12 mouse cellular contexts compared by ENCODE assay signal in the genomic region with DNA sequence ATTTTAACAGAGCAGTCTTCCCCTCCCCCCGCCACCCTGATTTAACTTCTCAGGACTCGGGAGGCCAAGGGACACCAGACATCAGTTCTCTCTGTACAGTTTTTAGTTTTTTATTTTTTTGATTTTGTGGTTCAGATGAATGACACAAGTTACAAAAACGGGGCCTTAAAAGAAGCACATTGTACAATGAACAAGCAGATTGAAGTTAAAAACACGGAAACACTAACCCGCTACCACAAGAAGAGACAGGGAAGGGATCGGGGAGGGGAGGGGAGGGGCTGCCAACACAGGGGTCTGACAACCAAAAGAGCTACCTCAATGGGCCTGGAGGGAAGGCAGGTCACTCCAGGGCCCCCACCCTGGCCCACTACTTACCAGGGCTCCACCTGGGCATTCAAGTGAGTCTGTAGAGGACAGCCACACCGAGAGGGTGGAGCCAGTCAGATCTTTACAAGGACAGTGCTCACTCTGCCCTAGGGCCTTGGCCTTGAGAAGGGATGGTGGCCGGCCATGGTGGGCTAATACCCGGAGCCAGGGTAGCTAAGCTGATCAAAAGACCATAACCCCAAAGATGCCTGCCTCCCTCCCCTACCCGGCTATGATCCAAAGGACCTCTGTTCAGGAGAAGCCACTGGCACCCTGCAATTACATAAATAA. TPM values are rescaled to one million over a fixed set of nuclear protein-coding genes. Genes with fewer than 3 reads are reported as not detected.
DNase-seq lines count a peak whose midpoint lies in the region; ATAC-seq and TF ChIP-seq lines count a peak whose summit lies in the region.
"Had no signal": no experiment of that assay in that cellular context is flagged by ENCODE, and none has a peak within 500 bp of the region (broad histone marks: within the 10 kb centered on the region; RNA-seq: fewer than 3 reads in every experiment).

No protein-coding gene starts in this region.

- no peak overlapping the region for H3K9ac ChIP-seq in kidney, postnatal 0 days (ENCODE audit: low read depth, low read length)
- H3K9ac ChIP-seq in ES-Bruce4 (ENCODE audit: low read depth, poor library complexity, severe bottlenecking) = no peak overlapping the region
- no peak overlapping the region for H3K9ac ChIP-seq in hindbrain, postnatal 0 days (replicated peaks; ENCODE audit: low read length)
- H3K9ac ChIP-seq in heart, adult 2 months (ENCODE audit: low read depth, low read length) = no peak overlapping the region
- H3K9ac ChIP-seq: heart, embryonic 12.5 days; intestine, embryonic 15.5 days had no signal

- no peaks in the 10 kb centered on the region for H3K4me1 ChIP-seq in kidney, postnatal 0 days (replicated peaks; ENCODE audit: insufficient read depth, low read length)
- H3K4me1 ChIP-seq in ES-Bruce4 (ENCODE audit: control insufficient read depth, insufficient read depth, low read length) = peaks cover 4% of the 10 kb centered on the region
- no peaks in the 10 kb centered on the region for H3K4me1 ChIP-seq in hindbrain, postnatal 0 days (ENCODE audit: insufficient read depth, low read length)
- H3K4me1 ChIP-seq in heart, adult 2 months (ENCODE audit: control insufficient read depth, insufficient read depth, low read length) = peaks cover 1% of the 10 kb centered on the region

- H3K4me3 ChIP-seq in kidney, postnatal 0 days (replicated peaks; ENCODE audit: low read depth, low read length) = no peak overlapping the region
- H3K4me3 ChIP-seq in ES-Bruce4 (ENCODE audit: low read depth, low read length) = no peak overlapping the region
- H3K4me3 ChIP-seq in hindbrain, postnatal 0 days (ENCODE audit: low read length) = no peak overlapping the region
- no peak overlapping the region for H3K4me3 ChIP-seq in heart, adult 2 months
- H3K4me3 ChIP-seq: heart, embryonic 12.5 days; intestine, embryonic 15.5 days had no signal

- no peak for TF ChIP-seq EP300 in ES-Bruce4 (IDR thresholded peaks at IDR 0.05; ENCODE audit: insufficient read depth, low read depth, low read length)
- TF ChIP-seq EP300 in heart, adult 2 months (IDR thresholded peaks at IDR 0.05; ENCODE audit: insufficient read depth, low read depth, low read length) = no peak

- WGBS in kidney, postnatal 0 days = 60% methylated on average over 10 of the region's 10 CpGs
- 56% methylated on average over 10 of the region's 10 CpGs for WGBS in hindbrain, postnatal 0 days
- WGBS in heart, adult 2 months = 72% methylated on average over 10 of the region's 10 CpGs

- no peak for TF ChIP-seq POLR2A in ES-Bruce4 (IDR thresholded peaks at IDR 0.05; ENCODE audit: insufficient read depth, low read length)
- no peak for TF ChIP-seq POLR2A in heart, adult 2 months (IDR thresholded peaks at IDR 0.05; ENCODE audit: insufficient read depth, low read depth, low read length)

- H3K36me3 ChIP-seq in kidney, postnatal 0 days (ENCODE audit: insufficient read depth, low read length) = peaks cover 21% of the 10 kb centered on the region; the same call in 1 of the 2 replicates
- peaks cover 11% of the 10 kb centered on the region for H3K36me3 ChIP-seq in ES-Bruce4 (ENCODE audit: control insufficient read depth, insufficient read depth, low read length, poor library complexity, severe bottlenecking)
- H3K36me3 ChIP-seq in hindbrain, postnatal 0 days (ENCODE audit: insufficient read depth, low read length) = peaks cover 13% of the 10 kb centered on the region
- peaks cover 10% of the 10 kb centered on the region for H3K36me3 ChIP-seq in heart, adult 2 months (ENCODE audit: control insufficient read depth, insufficient read depth, low read length)

- no peaks in the 10 kb centered on the region for H3K79me2 ChIP-seq in heart, adult 2 months (replicated peaks; ENCODE audit: control insufficient read depth, insufficient read depth, low read length)

- no peaks in the 10 kb centered on the region for H3K27me3 ChIP-seq in kidney, postnatal 0 days (ENCODE audit: insufficient read depth, low read length)
- no peaks in the 10 kb centered on the region for H3K27me3 ChIP-seq in ES-Bruce4 (ENCODE audit: control insufficient read depth, insufficient read depth, low read length, poor library complexity, severe bottlenecking)
- H3K27me3 ChIP-seq in hindbrain, postnatal 0 days (ENCODE audit: insufficient read depth, low read length) = no peaks in the 10 kb centered on the region
- H3K27me3 ChIP-seq in heart, adult 2 months (ENCODE audit: control insufficient read depth, insufficient read depth, low read length) = no peaks in the 10 kb centered on the region
- H3K27me3 ChIP-seq: intestine, embryonic 15.5 days had no signal

- intact Hi-C loops in heart, adult 2 months (cut with DNase I) = no loop called here

- TF ChIP-seq CTCF in kidney, postnatal 0 days (IDR thresholded peaks at IDR 0.05; ENCODE audit: low read depth) = no peak
- no peak for TF ChIP-seq CTCF in ES-Bruce4 (IDR thresholded peaks at IDR 0.05; ENCODE audit: low read depth, low read length)
- no peak for TF ChIP-seq CTCF in hindbrain, postnatal 0 days (IDR thresholded peaks at IDR 0.05; ENCODE audit: low read depth)
- TF ChIP-seq CTCF in heart, adult 2 months (IDR thresholded peaks at IDR 0.05) = no peak

- H3K9me3 ChIP-seq in kidney, postnatal 0 days (replicated peaks; ENCODE audit: low read length) = no peaks in the 10 kb centered on the region
- H3K9me3 ChIP-seq in ES-Bruce4 (replicated peaks; ENCODE audit: control insufficient read depth, insufficient read depth, low read length, poor library complexity, severe bottlenecking) = no peaks in the 10 kb centered on the region
- no peaks in the 10 kb centered on the region for H3K9me3 ChIP-seq in hindbrain, postnatal 0 days (ENCODE audit: low read length)
- H3K9me3 ChIP-seq: G1E; heart, embryonic 12.5 days; intestine, embryonic 15.5 days had no signal

- no peak for DNase-seq in kidney, postnatal 0 days (ENCODE audit: low spot score)
- no peak for DNase-seq in kidney, adult 18-20 months
- DNase-seq in embryo, embryonic 9.5 days (ENCODE audit: extremely low spot score) = peak; percentile 39
- no peak for DNase-seq in hindbrain, postnatal 0 days (ENCODE audit: low spot score)
- no peak for DNase-seq in heart, adult 8-10 months (ENCODE audit: low spot score)
- DNase-seq in heart, adult 2 months = no peak
- DNase-seq: right cerebral cortex, postnatal 14 days; thymus, postnatal 36 days had no signal

- no peak overlapping the region for H3K4me2 ChIP-seq in kidney, postnatal 0 days (ENCODE audit: low read length)
- H3K4me2 ChIP-seq in hindbrain, postnatal 0 days (ENCODE audit: low read depth, low read length) = no peak overlapping the region
- H3K4me2 ChIP-seq: heart, embryonic 12.5 days; intestine, embryonic 15.5 days had no signal

- no peak overlapping the region for H3K27ac ChIP-seq in kidney, postnatal 0 days
- H3K27ac ChIP-seq in ES-Bruce4 (ENCODE audit: insufficient read depth, low read length) = peak overlapping the region; percentile 56; the same call in 1 of the 2 replicates
- H3K27ac ChIP-seq in hindbrain, postnatal 0 days = no peak overlapping the region
- no peak overlapping the region for H3K27ac ChIP-seq in heart, adult 2 months
- H3K27ac ChIP-seq: intestine, embryonic 15.5 days had no signal

- peak; percentile 34; the same call in 1 of the 2 replicates for ATAC-seq in kidney, postnatal 0 days (replicated peaks; ENCODE audit: low FRiP score, low read depth)
- ATAC-seq in hindbrain, postnatal 0 days = peak; percentile 37; the same call in 1 of the 2 replicates
- ATAC-seq: intestine, embryonic 15.5 days had no signal

RNA-seq across cellular contexts. Expression of gene Zfp574, which starts 15.0 kb away (rescaled TPM):
- polyA plus RNA-seq in kidney, postnatal 0 days (2015; fragmentation: Nextera tagmentation; extraction: Ambion mirVana) = 23.5 and 24.9 TPM in 2 replicates
- 13.5 and 14.8 TPM in 2 replicates for polyA plus RNA-seq in ES-Bruce4 (2011; ENCODE audit: insufficient read depth, insufficient read length, low read depth, missing spikeins)
- 38.4 and 40.4 TPM in 2 replicates for total RNA-seq in hindbrain, postnatal 0 days (2014; rRNA removed)
- 23.7 and 26.3 TPM in 2 replicates for polyA plus RNA-seq in hindbrain, postnatal 0 days (2015; fragmentation: Nextera tagmentation; extraction: Ambion mirVana)
- 10 to 100 TPM in 1 of 4 experiments, 1 to 10 TPM in 3; 7.9 to 10.0 (median 9.0) TPM for total RNA-seq in heart, adult 8-10 months (2022)
- 10 to 100 TPM in 1 of 2 experiments, 1 to 10 TPM in 1; 9.2 to 10.3 TPM for total RNA-seq in heart, adult 2 months (2021)
- polyA plus RNA-seq in heart, adult 2 months (2012; rRNA removed) = 11.8 and 12.6 TPM in 2 replicates

RNA-seq across cellular contexts. Expression of gene Grik5, which starts 15.2 kb away (rescaled TPM):
- polyA plus RNA-seq in kidney, postnatal 0 days (2015; fragmentation: Nextera tagmentation; extraction: Ambion mirVana) = 3.4 and 3.5 TPM in 2 replicates
- polyA plus RNA-seq in ES-Bruce4 (2011; ENCODE audit: insufficient read depth, insufficient read length, low read depth, missing spikeins) = 31.5 and 40.0 TPM in 2 replicates
- total RNA-seq in hindbrain, postnatal 0 days (2014; rRNA removed) = 141 and 142 TPM in 2 replicates
- 14.6 and 14.8 TPM in 2 replicates for polyA plus RNA-seq in hindbrain, postnatal 0 days (2015; fragmentation: Nextera tagmentation; extraction: Ambion mirVana)
- 1 to 10 TPM; 3.7 to 4.5 (median 3.8) TPM for total RNA-seq in heart, adult 8-10 months (2022)
- 1 to 10 TPM; 4.5 to 4.6 TPM for total RNA-seq in heart, adult 2 months (2021)
- polyA plus RNA-seq in heart, adult 2 months (2012; rRNA removed) = 10.3 and 12.1 TPM in 2 replicates
